Mouse (Mus musculus): ENCODE measurements around the gene Olfr1178. TPM values are rescaled to one million over a fixed set of nuclear protein-coding genes. Genes with fewer than 3 reads are reported as not detected.

Gene Olfr1178
- total RNA-seq (2023): not detected in 2 replicates

DNA sequence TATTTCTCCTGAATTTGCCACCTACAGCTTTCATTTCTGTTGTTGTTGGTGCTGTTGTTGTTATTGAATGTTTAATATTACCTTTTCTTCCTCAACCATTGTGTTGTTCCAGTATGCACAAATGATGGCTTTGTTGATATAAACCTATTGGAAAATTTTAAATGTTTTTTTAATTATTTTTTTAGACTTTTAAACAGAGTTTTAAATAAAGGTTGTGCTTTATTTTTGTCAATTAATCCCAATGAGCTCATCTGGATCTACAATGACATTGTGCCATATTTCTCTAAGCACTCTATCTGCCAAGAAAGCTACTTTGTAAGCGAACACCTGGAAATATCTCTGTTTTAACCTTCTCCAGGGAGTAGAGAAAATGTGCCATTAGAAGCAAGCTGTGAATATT lies at the start of gene Olfr1178:
Gene Olfr1178, plus strand, starts transcription at position 301 of the 400 bp plus-strand sequence.

DNA sequence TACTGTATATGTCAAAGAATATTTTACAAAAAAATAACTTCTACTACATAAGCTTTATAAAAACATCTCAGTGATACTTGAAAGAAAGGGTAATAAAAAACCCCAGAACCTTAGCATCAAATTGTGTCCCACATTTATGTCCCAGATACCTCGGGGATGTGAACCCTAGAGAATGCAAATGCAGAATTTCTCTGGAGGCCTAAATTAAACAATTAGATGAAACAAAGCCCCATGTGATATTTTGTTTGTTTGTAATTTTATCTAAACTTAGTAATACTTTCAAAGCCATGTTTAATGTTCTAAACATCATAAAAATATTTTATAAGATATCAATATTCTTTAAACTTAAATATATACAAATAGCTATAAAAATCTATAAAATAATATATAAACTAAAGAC lies 40.5 kb upstream of the Olfr1178 start, which contains the start of gene Olfr1177-ps:
Gene Olfr1177-ps, minus strand, starts transcription at position 101 of the 400 bp plus-strand sequence.

DNA sequence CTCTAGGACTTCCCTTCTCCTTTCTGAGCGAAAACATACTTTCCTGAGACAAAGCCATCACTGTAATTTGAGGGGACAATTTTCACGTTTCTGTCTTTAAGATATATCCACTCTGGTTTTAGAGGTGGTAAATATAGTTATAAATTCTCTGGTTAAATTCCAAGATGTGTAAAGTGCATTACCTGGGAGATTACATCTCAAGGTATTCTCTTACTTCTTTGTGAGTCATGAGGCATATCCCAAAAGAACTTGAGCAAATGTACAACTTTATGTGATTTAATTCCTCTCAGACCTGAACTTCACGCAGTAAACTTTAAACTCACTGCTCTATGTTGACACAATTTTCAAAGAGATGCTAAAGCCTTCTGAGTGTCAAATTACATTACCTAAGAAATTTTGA lies 19.5 kb downstream of the Olfr1178 start, which contains the start of gene Olfr1179:
Gene Olfr1179, minus strand, starts transcription at position 101 of the 400 bp plus-strand sequence.

DNA sequence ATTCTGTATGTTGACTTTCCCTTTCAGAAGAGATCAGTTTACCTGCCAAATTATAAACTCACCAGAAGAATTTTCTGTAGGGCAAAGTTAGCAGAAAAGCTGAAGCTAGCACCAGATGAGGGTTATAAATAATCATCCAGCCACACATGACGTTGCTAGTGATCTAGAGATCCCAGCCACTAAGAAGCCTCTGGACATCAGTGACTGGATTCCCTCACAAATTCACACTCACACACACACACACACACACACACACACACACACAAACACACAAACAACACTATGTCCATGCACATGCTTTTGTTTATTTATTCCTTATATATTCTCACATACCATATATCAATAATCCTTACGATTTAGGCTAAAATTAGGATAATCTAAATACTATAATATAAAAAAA lies 32.2 kb downstream of the Olfr1178 start, which contains the start of gene Olfr1180:
Gene Olfr1180, minus strand, starts transcription at position 101 of the 400 bp plus-strand sequence.

DNA sequence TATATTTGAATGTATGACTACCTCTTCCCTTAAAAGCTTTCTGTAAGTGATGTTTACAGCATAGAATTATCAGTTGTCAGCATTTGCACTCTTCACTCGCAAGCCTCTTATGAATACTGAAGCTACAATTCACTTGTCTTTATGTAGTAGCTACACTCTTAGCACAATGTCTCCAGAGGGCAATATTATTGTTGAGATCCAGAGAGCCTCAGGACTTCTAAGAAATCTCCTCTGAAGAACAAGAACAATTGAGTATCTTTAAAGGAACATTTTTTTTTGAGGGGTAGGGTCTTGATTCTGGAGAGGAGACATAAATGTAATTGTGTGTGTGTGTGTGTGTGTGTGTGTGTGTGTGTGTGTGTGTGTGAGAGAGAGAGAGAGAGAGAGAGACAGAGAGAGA lies 39.2 kb downstream of the Olfr1178 start, which contains the start of gene Olfr1181:
Gene Olfr1181, minus strand, starts transcription at position 101 of the 400 bp plus-strand sequence.

DNA sequence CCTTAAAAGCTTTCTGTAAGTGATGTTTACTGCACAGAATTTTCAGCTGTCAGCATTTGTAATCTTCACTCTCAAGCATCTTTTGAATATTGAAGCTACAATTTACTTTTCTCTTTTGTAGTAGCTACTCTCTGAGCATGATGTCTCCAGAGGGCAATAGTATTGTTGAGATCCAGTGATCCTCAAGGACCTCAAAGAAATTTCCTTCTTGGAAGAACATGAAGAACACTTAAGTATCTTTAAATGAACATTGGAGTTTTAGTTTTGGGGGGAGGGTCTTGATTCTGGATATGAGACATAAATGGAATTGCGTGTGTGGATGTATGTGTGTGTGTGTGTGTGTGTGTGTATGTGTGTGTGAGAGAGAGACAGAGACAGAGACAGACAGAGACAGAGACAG lies 62.2 kb downstream of the Olfr1178 start, which contains the start of gene Gm13757:
Gene Gm13757, minus strand, starts transcription at position 101 of the 400 bp plus-strand sequence.

Other genes starting within 250 kb of the Olfr1178 start
- not detected in 2 replicates for gene Olfr1167, start 231.9 kb upstream of the Olfr1178 start, total RNA-seq (2023)
- gene Olfr1168, start 205.2 kb upstream of the Olfr1178 start, total RNA-seq (2023): not detected in 2 replicates
- gene Olfr1170, start 158.7 kb upstream of the Olfr1178 start, total RNA-seq (2023): not detected in 2 replicates
- gene Olfr1173, start 107.2 kb upstream of the Olfr1178 start, total RNA-seq (2023): not detected in 2 replicates
- gene Olfr1174-ps, start 71.9 kb upstream of the Olfr1178 start, total RNA-seq (2023): not detected in 2 replicates
- gene Olfr1175-ps, start 59.8 kb upstream of the Olfr1178 start, total RNA-seq (2023): not detected in 2 replicates
- gene Olfr1176, start 50.3 kb upstream of the Olfr1178 start, total RNA-seq (2023): not detected in 2 replicates
- not detected in 2 replicates for gene Olfr1177-ps, start 40.6 kb upstream of the Olfr1178 start, total RNA-seq (2023)
- not detected in 2 replicates for gene Olfr1179, start 19.4 kb downstream of the Olfr1178 start, total RNA-seq (2023)
- not detected in 2 replicates for gene Olfr1180, start 32.1 kb downstream of the Olfr1178 start, total RNA-seq (2023)
- not detected in 2 replicates for gene Olfr1181, start 39.1 kb downstream of the Olfr1178 start, total RNA-seq (2023)
- gene Gm13757, start 62.1 kb downstream of the Olfr1178 start, total RNA-seq (2023): not detected in 2 replicates
- gene Olfr1183, start 67.8 kb downstream of the Olfr1178 start, total RNA-seq (2023): not detected in 2 replicates
- gene Olfr1184, start 96.5 kb downstream of the Olfr1178 start, total RNA-seq (2023): not detected in 2 replicates
- gene Olfr1185-ps1, start 106.3 kb downstream of the Olfr1178 start, total RNA-seq (2023): not detected in 2 replicates
- not detected in 2 replicates for gene Olfr1186, start 131.5 kb downstream of the Olfr1178 start, total RNA-seq (2023)
- gene Olfr1188, start 169.9 kb downstream of the Olfr1178 start, total RNA-seq (2023): not detected in 2 replicates
- not detected in 2 replicates for gene Olfr1189, start 199.4 kb downstream of the Olfr1178 start, total RNA-seq (2023)

Measured in neutrophil, adult 65 days (primary cell).